Mouse (Mus musculus) small intestine, adult 2 months (tissue): ENCODE data around the gene Rab31. TPM values are rescaled to one million over a fixed set of nuclear protein-coding genes. Genes with fewer than 3 reads are reported as not detected.

ENCODE experiments used
- H3K27ac ChIP-seq: fragments of 200-500 bp; 2 replicates; pipeline ENCODE4 v1.5.1; 2012; ENCODE audit warnings: low read depth, low read length, control low read depth, inconsistent platforms; ENCODE audit not compliant: insufficient read depth
- H3K27me3 ChIP-seq: fragments of 200-500 bp; 2 replicates; pipeline ENCODE4 v1.6.1; 2012; ENCODE audit warnings: mild to moderate bottlenecking, moderate library complexity, low read length, inconsistent platforms; ENCODE audit not compliant: control insufficient read depth, insufficient read depth
- H3K36me3 ChIP-seq: fragments of 200-500 bp; 2 replicates; pipeline ENCODE4 v1.6.1; 2012; ENCODE audit warnings: mild to moderate bottlenecking, low read length, control low read depth, inconsistent platforms; ENCODE audit not compliant: control insufficient read depth, insufficient read depth
- H3K4me1 ChIP-seq: fragments of 200-500 bp; 2 replicates; pipeline ENCODE4 v1.6.1; 2012; ENCODE audit warnings: low read length, inconsistent platforms, mixed read lengths; ENCODE audit not compliant: control insufficient read depth, insufficient read depth, insufficient read length
- H3K4me3 ChIP-seq: fragments of 200-500 bp; 2 replicates; pipeline ENCODE4 v1.5.1; 2012; ENCODE audit warnings: low read depth, mild to moderate bottlenecking, control low read depth, inconsistent platforms, low read length, moderate library complexity
- CTCF ChIP-seq: fragments of 200-500 bp; IDR thresholded peaks from 2 replicates; pipeline ENCODE4 v1.5.1; 2012; ENCODE audit warnings: low read depth, mild to moderate bottlenecking, control low read depth, inconsistent platforms, low read length, moderate library complexity, mixed read lengths; ENCODE audit not compliant: insufficient replicate concordance, insufficient read length; ENCODE audit errors: extremely low read depth
- POLR2A ChIP-seq: fragments of 200-500 bp; IDR thresholded peaks from 2 replicates; pipeline ENCODE4 v1.6.1; 2012; ENCODE audit warnings: low read depth, mild to moderate bottlenecking, control low read depth, inconsistent platforms, low read length, moderate library complexity
- WGBS: fragments of 180-500 bp; shearing (Covaris S2); methylation state at CpG from one replicate; pipeline ENCODE4 v1.1.7; 2018; 5-methylcytosine and 5-hydroxymethylcytosine counted together
- polyA plus RNA-seq: library from polyadenylated mRNA; depleted of rRNA; stranded (reverse); fragments of >200 nt; gene quantifications from 2 replicates; pipeline ENCODE4 v1.2.3, GENCODE M21; 2012

Rab31 gene
- polyA plus RNA-seq, 1 experiment, result 7.8 TPM

GRCm38 (mm10) chr17:65650598-65650997 is 122.0 kb downstream of the Rab31 start:
- 82% methylated on average over 6 of the region's 6 CpGs for WGBS

GRCm38 (mm10) chr17:65649175-65649493 is 123.4 kb downstream of the Rab31 start:
- Histone ChIP-seq H3K4me3 (no peak overlapping the region), H3K4me1 (no peaks in the 10 kb centered on the region), H3K36me3 (no peaks in the 10 kb centered on the region), H3K27me3 (no peaks in the 10 kb centered on the region), H3K27ac (no peak overlapping the region)
- 80% methylated on average over 2 of the region's 2 CpGs for WGBS
- no peak for TF ChIP-seq POLR2A
- TF ChIP-seq CTCF, result no peak

More at GRCm38 (mm10) chr17:65650598-65650997, 122.0 kb downstream of the Rab31 start:
- H3K27me3 ChIP-seq, result no peaks in the 10 kb centered on the region
- no peaks in the 10 kb centered on the region for H3K4me1 ChIP-seq
- H3K4me3 ChIP-seq, result no peak overlapping the region
- TF ChIP-seq POLR2A, result no peak
- TF ChIP-seq CTCF, result no peak
- no peak overlapping the region for H3K27ac ChIP-seq
- H3K36me3 ChIP-seq, result no peaks in the 10 kb centered on the region

DNA sequence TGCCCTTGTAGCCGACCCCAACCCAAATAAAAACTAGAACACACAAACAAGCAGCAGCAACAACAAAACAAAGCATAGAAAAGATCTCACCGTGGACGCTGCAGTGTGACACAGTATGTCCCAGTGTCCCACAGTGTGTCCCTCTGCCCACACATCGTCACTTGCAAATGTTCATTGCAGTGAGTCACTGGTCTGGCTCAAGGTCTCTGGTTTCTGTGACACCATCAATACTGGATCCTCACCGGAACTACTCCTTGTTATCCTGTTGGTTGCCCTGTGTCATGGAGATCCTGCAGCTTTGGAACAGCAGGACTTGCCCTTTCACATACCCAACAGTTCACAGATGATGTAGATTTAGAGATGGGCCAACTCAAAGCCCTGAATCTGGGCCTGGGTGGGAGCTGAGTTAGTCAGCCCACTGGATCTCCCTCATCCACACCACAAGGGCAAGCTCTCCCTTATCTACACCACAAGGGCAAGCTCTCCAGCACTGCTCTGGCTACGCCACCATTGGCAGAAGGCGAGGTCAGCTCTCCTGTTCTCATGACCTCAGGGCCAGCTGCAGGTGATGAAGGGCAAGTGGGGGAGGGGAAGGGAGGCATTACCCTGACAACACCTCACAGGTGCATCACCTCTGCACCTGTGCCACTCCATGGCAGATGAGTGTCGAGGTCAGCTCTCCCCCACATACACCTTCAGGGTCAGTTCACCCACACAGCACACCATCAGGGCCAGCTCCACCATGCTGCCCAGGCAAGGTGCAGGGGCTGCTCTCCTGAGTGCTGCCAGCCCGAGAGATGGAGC is 124.0 kb downstream of the Rab31 start:
- H3K27ac ChIP-seq, result no peak overlapping the region
- no peaks in the 10 kb centered on the region for H3K4me1 ChIP-seq
- WGBS, result 82% methylated on average over 9 of the region's 9 CpGs
- TF ChIP-seq CTCF (no peak), POLR2A (no peak)
- H3K36me3 ChIP-seq, result no peaks in the 10 kb centered on the region
- no peak overlapping the region for H3K4me3 ChIP-seq
- H3K27me3 ChIP-seq, result no peaks in the 10 kb centered on the region

DNA sequence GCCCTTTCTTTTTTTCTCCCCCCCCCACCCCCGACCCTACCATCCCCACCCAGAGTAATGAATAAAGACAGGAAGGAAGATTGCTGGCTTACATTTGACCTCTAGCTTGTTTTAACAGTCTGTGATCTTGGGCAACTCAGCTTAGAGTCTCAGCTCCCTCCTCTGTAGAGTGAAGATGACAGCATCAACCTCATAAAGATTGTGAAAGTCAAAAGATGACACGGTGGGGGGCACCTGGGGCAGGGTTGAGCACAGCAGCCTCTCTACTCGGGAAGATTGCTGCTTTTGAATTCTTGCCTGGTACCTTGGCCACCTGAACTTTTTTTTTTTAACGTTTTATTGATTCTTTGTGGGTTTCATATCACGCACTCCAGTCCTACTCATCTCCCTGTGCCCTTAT is 124.6 kb downstream of the Rab31 start:
- 39% methylated on average over 5 of the region's 5 CpGs for WGBS
- Histone ChIP-seq H3K27me3 (no peaks in the 10 kb centered on the region), H3K4me1 (no peaks in the 10 kb centered on the region), H3K27ac (no peak overlapping the region), H3K4me3 (no peak overlapping the region), H3K36me3 (no peaks in the 10 kb centered on the region)
- TF ChIP-seq CTCF, result no peak
- no peak for TF ChIP-seq POLR2A

DNA sequence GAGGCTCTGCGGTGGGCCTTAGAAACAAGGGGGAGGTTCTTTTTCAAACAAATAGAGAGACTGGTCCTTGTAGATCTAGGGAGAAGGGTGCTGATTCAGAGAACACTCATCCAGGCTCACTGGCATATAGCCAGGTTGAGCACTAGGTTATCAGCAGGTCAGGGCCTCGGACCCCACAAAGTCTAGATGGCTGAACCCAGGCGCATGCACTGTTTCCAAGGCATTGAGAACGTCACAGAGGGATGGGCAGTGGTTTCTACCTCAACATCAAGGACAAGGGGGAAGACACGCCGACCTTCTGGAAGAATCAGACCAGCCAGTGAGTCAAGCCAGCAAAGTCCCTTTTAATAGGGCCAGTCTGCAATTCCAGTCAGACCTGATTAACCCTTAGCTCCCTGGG is 125.3 kb downstream of the Rab31 start:
- no peaks in the 10 kb centered on the region for H3K27me3 ChIP-seq
- no peak overlapping the region for H3K27ac ChIP-seq
- no peaks in the 10 kb centered on the region for H3K36me3 ChIP-seq
- H3K4me3 ChIP-seq, result no peak overlapping the region
- 60% methylated on average over 6 of the region's 6 CpGs for whole genome bisulfite sequencing
- H3K4me1 ChIP-seq, result no peaks in the 10 kb centered on the region; the same call in 1 of the 2 replicates
- TF ChIP-seq POLR2A (no peak), CTCF (no peak)

DNA sequence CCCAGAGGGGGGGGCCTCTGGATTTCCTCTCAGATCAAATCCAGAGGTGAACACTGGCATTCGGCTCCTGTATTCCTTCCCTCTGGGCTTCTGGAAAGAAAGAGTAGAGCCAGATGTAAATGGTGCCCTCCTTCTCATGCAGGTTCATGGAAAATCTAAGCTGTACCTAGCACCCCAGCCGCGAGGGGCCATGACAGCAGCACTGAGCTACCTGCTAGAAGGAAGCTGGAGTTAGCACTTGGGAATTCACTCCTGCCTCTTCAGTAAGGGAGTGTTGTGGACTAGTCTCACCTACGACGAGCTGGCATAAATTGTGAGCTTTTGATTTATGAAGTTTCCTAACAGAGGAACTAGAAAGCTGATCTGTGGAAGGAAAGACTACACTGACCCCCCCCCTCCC is 129.0 kb downstream of the Rab31 start:
- 81% methylated on average over 5 of the region's 5 CpGs for WGBS
- Histone ChIP-seq H3K27ac (no peak overlapping the region), H3K4me3 (no peak overlapping the region), H3K27me3 (no peaks in the 10 kb centered on the region), H3K36me3 (no peaks in the 10 kb centered on the region), H3K4me1 (no peaks in the 10 kb centered on the region; the same call in 1 of the 2 replicates)
- no peak for TF ChIP-seq CTCF

- TF ChIP-seq POLR2A (no peak), CTCF (no peak)
- Histone ChIP-seq H3K4me1 (no peaks in the 10 kb centered on the region; the same call in 1 of the 2 replicates), H3K36me3 (no peaks in the 10 kb centered on the region), H3K27me3 (no peaks in the 10 kb centered on the region), H3K4me3 (no peak overlapping the region), H3K27ac (no peak overlapping the region)
- WGBS, result 43% methylated on average over 10 of the region's 10 CpGs
Measured at GRCm38 (mm10) chr17:65643051-65643521, 129.5 kb downstream of the Rab31 start.

- no peaks in the 10 kb centered on the region for H3K27me3 ChIP-seq
- no peaks in the 10 kb centered on the region; the same call in 1 of the 2 replicates for H3K4me1 ChIP-seq
- TF ChIP-seq CTCF (no peak), POLR2A (no peak)
- H3K36me3 ChIP-seq, result no peaks in the 10 kb centered on the region
- 75% methylated on average over 5 of the region's 5 CpGs for WGBS
- no peak overlapping the region for H3K27ac ChIP-seq
- H3K4me3 ChIP-seq, result no peak overlapping the region
Measured at GRCm38 (mm10) chr17:65642578-65642991, 130.0 kb downstream of the Rab31 start.
